Comparison of ENCODE assay signal across 1 mouse cellular context in genomic region chr4:88726727-88727126, GRCm38 (mm10).
TF ChIP-seq lines count a peak whose summit lies in the region.

No protein-coding gene starts in this region.

TF ChIP-seq in MEL, 35 proteins besides CTCF, POLR2A, EP300 and RAD21:
- no peak for TF ChIP-seq GATA1 (IDR thresholded peaks at IDR 0.05; ENCODE audit: low read depth, low read length)
- 0 out of 2 replicates have a peak, but pooled peaks have one; percentile 37 for TF ChIP-seq SIN3A (IDR thresholded peaks at IDR 0.05; ENCODE audit: low read length)
- TF ChIP-seq MYC (IDR thresholded peaks at IDR 0.05; ENCODE audit: low read depth, low read length): no peak
- no peak for TF ChIP-seq ZMIZ1 (IDR thresholded peaks at IDR 0.05; ENCODE audit: low read depth, low read length)
- TF ChIP-seq SMC3 (IDR thresholded peaks at IDR 0.05; ENCODE audit: low read depth, low read length): no peak
- no peak for TF ChIP-seq USF2 (IDR thresholded peaks at IDR 0.05; ENCODE audit: borderline replicate concordance in 1 of 2, insufficient read depth in 1 of 2, low read depth in 1 of 2, low read length in 2 of 2)
- no peak; the same call in 1 of the 2 replicates for TF ChIP-seq MXI1 (IDR thresholded peaks at IDR 0.05; ENCODE audit: low read depth, low read length)
- 0 out of 2 replicates have a peak, but pooled peaks have one; percentile 34 for TF ChIP-seq ELF1 (IDR thresholded peaks at IDR 0.05; ENCODE audit: low read depth, low read length)
- TF ChIP-seq MEF2A (IDR thresholded peaks at IDR 0.05; ENCODE audit: extremely low read depth, insufficient replicate concordance, low read depth, low read length, poor library complexity, severe bottlenecking): no peak
- TF ChIP-seq MAX (IDR thresholded peaks at IDR 0.05; ENCODE audit: low read length): peak; percentile 57
- TF ChIP-seq USF1 (IDR thresholded peaks at IDR 0.05; ENCODE audit: low read depth, low read length): peak; percentile 8; the same call in 1 of the 2 replicates
- peak; percentile 36; the same call in 1 of the 2 replicates for TF ChIP-seq TAL1 (IDR thresholded peaks at IDR 0.05; ENCODE audit: low read length)
- TF ChIP-seq JUND (IDR thresholded peaks at IDR 0.05; ENCODE audit: low read depth, low read length): no peak
- no peak for TF ChIP-seq E2F4 (IDR thresholded peaks at IDR 0.05; ENCODE audit: borderline replicate concordance, low read depth, low read length)
- no peak for TF ChIP-seq MAZ (IDR thresholded peaks at IDR 0.05; ENCODE audit: low read depth, low read length)
- no peak for TF ChIP-seq MYB (IDR thresholded peaks at IDR 0.05; ENCODE audit: low read depth, low read length)
- no peak for TF ChIP-seq UBTF (IDR thresholded peaks at IDR 0.05; ENCODE audit: borderline replicate concordance, insufficient read depth, low read depth, low read length)
- TF ChIP-seq ZC3H11A (IDR thresholded peaks at IDR 0.05; ENCODE audit: low read depth, low read length): no peak
- peak; percentile 40; the same call in 1 of the 2 replicates for TF ChIP-seq TCF12 (IDR thresholded peaks at IDR 0.05; ENCODE audit: low read depth, low read length)
- TF ChIP-seq POLR2AphosphoS2 (IDR thresholded peaks at IDR 0.05; ENCODE audit: low read length): no peak
